Mouse (Mus musculus): ENCODE measurements around the gene Zdhhc16. TPM values are rescaled to one million over a fixed set of nuclear protein-coding genes. Genes with fewer than 3 reads are reported as not detected.

Zdhhc16 gene
- polyA plus RNA-seq, 1 experiment from 2014 or later, result 64.7 TPM

- no peak overlapping the region for H3K4me2 ChIP-seq
- WGBS, result 87% methylated on average over 6 of the region's 6 CpGs
- DNase-seq (ENCODE audit: low spot score, missing footprints) (no peak), ATAC-seq (ENCODE audit: low FRiP score) (no peak)
- no peaks in the 10 kb centered on the region for H3K36me3 ChIP-seq (ENCODE audit: control insufficient read depth, insufficient read depth, low read length)
- no peak overlapping the region for H3K4me3 ChIP-seq (ENCODE audit: low read depth, low read length)
- no peak overlapping the region for H3K27ac ChIP-seq (ENCODE audit: low read depth, low read length)
- no peaks in the 10 kb centered on the region for H3K9me3 ChIP-seq (ENCODE audit: control insufficient read depth, low read length)
- no peaks in the 10 kb centered on the region for H3K4me1 ChIP-seq (ENCODE audit: control insufficient read depth, insufficient read depth, low read length)
- H3K27me3 ChIP-seq (ENCODE audit: control insufficient read depth, insufficient read depth, low read length), result no peaks in the 10 kb centered on the region
- no peak overlapping the region for H3K9ac ChIP-seq (ENCODE audit: low read length)
Observed at GRCm38 (mm10) chr19:41993484-41993883, 60.2 kb downstream of the Zdhhc16 start.

Other genes starting within 250 kb of the Zdhhc16 start
- 8.8 and 10.2 TPM in 2 replicates for gene Slit1, start 189.8 kb upstream of the Zdhhc16 start, polyA plus RNA-seq (2014; fragmentation: Nextera tagmentation; extraction: Ambion mirVana)
- 36.6 and 38.8 TPM in 2 replicates for gene Arhgap19, start 131.4 kb upstream of the Zdhhc16 start, polyA plus RNA-seq (2014; fragmentation: Nextera tagmentation; extraction: Ambion mirVana)
- gene Frat1, start 103.5 kb upstream of the Zdhhc16 start, polyA plus RNA-seq (2014; fragmentation: Nextera tagmentation; extraction: Ambion mirVana), result 9.7 and 10.1 TPM in 2 replicates
- gene Frat2, start 85.3 kb upstream of the Zdhhc16 start, polyA plus RNA-seq (2014; fragmentation: Nextera tagmentation; extraction: Ambion mirVana), result 6.6 and 7.2 TPM in 2 replicates
- gene Rrp12, start 37.3 kb upstream of the Zdhhc16 start, polyA plus RNA-seq (2014; fragmentation: Nextera tagmentation; extraction: Ambion mirVana), result 13.2 and 14.7 TPM in 2 replicates
- 730 and 785 TPM in 2 replicates for gene Pgam1, start 21.6 kb upstream of the Zdhhc16 start, polyA plus RNA-seq (2014; fragmentation: Nextera tagmentation; extraction: Ambion mirVana)
- 75.0 and 82.1 TPM in 2 replicates for gene Exosc1, start 57 bp upstream of the Zdhhc16 start, polyA plus RNA-seq (2014; fragmentation: Nextera tagmentation; extraction: Ambion mirVana)
- gene Mms19, start 47.7 kb downstream of the Zdhhc16 start, polyA plus RNA-seq (2014; fragmentation: Nextera tagmentation; extraction: Ambion mirVana), result 27.0 and 33.4 TPM in 2 replicates
- gene Ubtd1, start 48.3 kb downstream of the Zdhhc16 start, polyA plus RNA-seq (2014; fragmentation: Nextera tagmentation; extraction: Ambion mirVana), result 6.9 and 7.0 TPM in 2 replicates
- not detected in 2 replicates for gene Ankrd2, start 102.5 kb downstream of the Zdhhc16 start, polyA plus RNA-seq (2014; fragmentation: Nextera tagmentation; extraction: Ambion mirVana)
- gene Hoga1, start 112.1 kb downstream of the Zdhhc16 start, polyA plus RNA-seq (2014; fragmentation: Nextera tagmentation; extraction: Ambion mirVana), result 0.80 and 1.2 TPM in 2 replicates
- gene 4933411K16Rik, start 118.8 kb downstream of the Zdhhc16 start, polyA plus RNA-seq (2014; fragmentation: Nextera tagmentation; extraction: Ambion mirVana), result 0.10 TPM in 1 of 2 replicates, not detected in the other
- gene Morn4, start 152.9 kb downstream of the Zdhhc16 start, polyA plus RNA-seq (2014; fragmentation: Nextera tagmentation; extraction: Ambion mirVana), result 65.1 and 65.6 TPM in 2 replicates
- gene Pi4k2a, start 157.0 kb downstream of the Zdhhc16 start, polyA plus RNA-seq (2014; fragmentation: Nextera tagmentation; extraction: Ambion mirVana), result 19.9 and 22.1 TPM in 2 replicates
- gene Avpi1, start 195.6 kb downstream of the Zdhhc16 start, polyA plus RNA-seq (2014; fragmentation: Nextera tagmentation; extraction: Ambion mirVana), result 11.1 and 12.9 TPM in 2 replicates
- gene Marveld1, start 213.9 kb downstream of the Zdhhc16 start, polyA plus RNA-seq (2014; fragmentation: Nextera tagmentation; extraction: Ambion mirVana), result 5.3 and 5.9 TPM in 2 replicates
- 15.6 and 16.2 TPM in 2 replicates for gene Zfyve27, start 230.5 kb downstream of the Zdhhc16 start, polyA plus RNA-seq (2014; fragmentation: Nextera tagmentation; extraction: Ambion mirVana)